Comparison of ENCODE assay signal across 11 mouse cellular contexts in the genomic region with DNA sequence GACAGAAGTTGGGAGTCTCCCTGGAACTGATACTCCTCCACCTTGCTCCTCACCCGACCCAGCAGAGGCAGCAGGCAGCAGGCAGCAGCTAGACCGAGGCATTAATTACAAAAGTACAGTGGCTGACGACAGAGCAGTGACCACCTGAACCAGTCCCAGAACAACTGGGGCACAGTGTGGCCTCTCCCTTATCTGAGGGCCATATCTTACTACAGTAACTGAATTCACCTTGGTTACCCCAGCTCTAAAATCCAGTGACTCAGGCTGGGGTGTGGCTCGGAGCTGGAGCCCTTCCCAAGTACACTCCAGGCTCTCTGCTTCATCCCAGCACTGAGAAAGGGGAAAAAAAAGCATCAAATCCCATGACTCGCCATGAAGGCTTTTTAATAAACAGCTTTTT. TPM values are rescaled to one million over a fixed set of nuclear protein-coding genes. Genes with fewer than 3 reads are reported as not detected.
DNase-seq lines count a peak whose midpoint lies in the region; ATAC-seq lines count a peak whose summit lies in the region.
"Had no signal": no experiment of that assay in that cellular context is flagged by ENCODE, and none has a peak within 500 bp of the region (broad histone marks: within the 10 kb centered on the region; RNA-seq: fewer than 3 reads in every experiment).

No protein-coding gene starts in this region.

- WGBS in kidney, embryonic 15.5 days, result 19% methylated on average over 5 of the region's 5 CpGs
- WGBS in stomach, embryonic 15.5 days, result 32% methylated on average over 5 of the region's 5 CpGs
- WGBS in forebrain, embryonic 16.5 days, result 75% methylated on average over 5 of the region's 5 CpGs

- peaks cover 56% of the 10 kb centered on the region for H3K4me1 ChIP-seq in kidney, embryonic 15.5 days
- H3K4me1 ChIP-seq in stomach, embryonic 15.5 days, result peaks cover 33% of the 10 kb centered on the region
- peaks cover 20% of the 10 kb centered on the region for H3K4me1 ChIP-seq in forebrain, embryonic 16.5 days (replicated peaks; ENCODE audit: control insufficient read depth, insufficient read depth, low read length)
- H3K4me1 ChIP-seq: hindbrain, embryonic 12.5 days had no signal

- no peak overlapping the region for H3K4me2 ChIP-seq in kidney, embryonic 15.5 days
- H3K4me2 ChIP-seq in stomach, embryonic 15.5 days, result no peak overlapping the region
- no peak overlapping the region for H3K4me2 ChIP-seq in forebrain, embryonic 16.5 days (ENCODE audit: low read length)
- H3K4me2 ChIP-seq: embryonic facial prominence, embryonic 12.5 days; hindbrain, embryonic 12.5 days had no signal

- H3K9me3 ChIP-seq in kidney, embryonic 15.5 days (replicated peaks), result no peaks in the 10 kb centered on the region
- no peaks in the 10 kb centered on the region for H3K9me3 ChIP-seq in stomach, embryonic 15.5 days
- no peaks in the 10 kb centered on the region for H3K9me3 ChIP-seq in forebrain, embryonic 16.5 days (ENCODE audit: control insufficient read depth, low read length)
- H3K9me3 ChIP-seq: embryonic facial prominence, embryonic 12.5 days; hindbrain, embryonic 12.5 days; megakaryocyte, embryonic 14.5 days had no signal

- no peaks in the 10 kb centered on the region for H3K36me3 ChIP-seq in kidney, embryonic 15.5 days
- H3K36me3 ChIP-seq in stomach, embryonic 15.5 days, result no peaks in the 10 kb centered on the region
- no peaks in the 10 kb centered on the region for H3K36me3 ChIP-seq in forebrain, embryonic 16.5 days (ENCODE audit: control insufficient read depth, insufficient read depth)
- H3K36me3 ChIP-seq: embryonic facial prominence, embryonic 12.5 days; hindbrain, embryonic 12.5 days had no signal

- H3K27ac ChIP-seq in kidney, embryonic 15.5 days, result peak overlapping the region; percentile 48
- peak overlapping the region; percentile 31; the same call in 1 of the 2 replicates for H3K27ac ChIP-seq in stomach, embryonic 15.5 days
- H3K27ac ChIP-seq in forebrain, embryonic 16.5 days (ENCODE audit: low read length), result no peak overlapping the region
- H3K27ac ChIP-seq: embryonic facial prominence, embryonic 12.5 days; hindbrain, embryonic 12.5 days had no signal

- ATAC-seq in kidney, embryonic 15.5 days (replicated peaks; ENCODE audit: low FRiP score), result peak; percentile 81
- peak; percentile 77 for ATAC-seq in stomach, embryonic 15.5 days (ENCODE audit: insufficient read depth, low FRiP score, low read depth)
- no peak for ATAC-seq in forebrain, embryonic 16.5 days

- no peak overlapping the region for H3K9ac ChIP-seq in kidney, embryonic 15.5 days
- H3K9ac ChIP-seq in stomach, embryonic 15.5 days, result no peak overlapping the region
- no peak overlapping the region for H3K9ac ChIP-seq in forebrain, embryonic 16.5 days (replicated peaks; ENCODE audit: low read depth, low read length)
- H3K9ac ChIP-seq: embryonic facial prominence, embryonic 12.5 days; hindbrain, embryonic 12.5 days had no signal

- H3K4me3 ChIP-seq in kidney, embryonic 15.5 days (replicated peaks), result no peak overlapping the region
- H3K4me3 ChIP-seq in stomach, embryonic 15.5 days (replicated peaks), result no peak overlapping the region
- H3K4me3 ChIP-seq in forebrain, embryonic 16.5 days (replicated peaks; ENCODE audit: low read length), result no peak overlapping the region
- H3K4me3 ChIP-seq: embryonic facial prominence, embryonic 12.5 days; hindbrain, embryonic 12.5 days; megakaryocyte, embryonic 14.5 days had no signal

- no peaks in the 10 kb centered on the region for H3K27me3 ChIP-seq in kidney, embryonic 15.5 days
- no peaks in the 10 kb centered on the region for H3K27me3 ChIP-seq in stomach, embryonic 15.5 days (replicated peaks)
- no peaks in the 10 kb centered on the region for H3K27me3 ChIP-seq in forebrain, embryonic 16.5 days (replicated peaks; ENCODE audit: control insufficient read depth, insufficient read depth, low read length)
- H3K27me3 ChIP-seq: embryonic facial prominence, embryonic 12.5 days; hindbrain, embryonic 12.5 days; megakaryocyte, embryonic 14.5 days had no signal

- peak; percentile 16 for DNase-seq in kidney, adult 11 months
- no peak for DNase-seq in kidney, postnatal 10 days
- peak; percentile 30 to 43 for DNase-seq in gastrocnemius, adult 8-10 months (ENCODE audit: low spot score in 2 of 2)
- DNase-seq in thymus, postnatal 14 days, result no peak
- no peak for DNase-seq in liver

RNA-seq across cellular contexts. Expression of a gene that starts 37.3 kb away (rescaled TPM):
- 1 to 10 TPM; 1.8 to 3.1 (median 2.5) TPM for total RNA-seq in gastrocnemius, adult 8-10 months (2022)
- 20.1 and 20.8 TPM in 2 replicates for polyA plus RNA-seq in kidney, embryonic 15.5 days (2015; fragmentation: Nextera tagmentation; extraction: Ambion mirVana)
- 12.4 and 13.9 TPM in 2 replicates for polyA plus RNA-seq in stomach, embryonic 15.5 days (2015; fragmentation: Nextera tagmentation; extraction: Ambion mirVana)
- polyA plus RNA-seq in forebrain, embryonic 16.5 days (2015; fragmentation: Nextera tagmentation; extraction: Ambion mirVana), result 11.4 and 12.5 TPM in 2 replicates

Comparison
In these comparisons a context has a peak if more than half of its experiments do, and no peak if none do; other contexts are left out.
1. DNase-seq: peak in kidney, adult 11 months (single experiment) and gastrocnemius, adult 8-10 months (2 of 2); none in kidney, postnatal 10 days (single experiment), thymus, postnatal 14 days (single experiment) and liver (single experiment).